Mouse (Mus musculus) large intestine, adult 2 months (tissue): ENCODE measurements around the gene Ttc30a1. TPM values are rescaled to one million over a fixed set of nuclear protein-coding genes. Genes with fewer than 3 reads are reported as not detected.
"Not testable (repeated sequence)": the region's sequence is repeated elsewhere in the genome, so short reads cannot be mapped to it uniquely, and the experiment has no call there.

Experiments
- DNase-seq: peaks from one replicate; pipeline ENCODE4 v3.0.0-alpha.2; 2012; ENCODE audit warnings: low read depth, low spot score
- WGBS: fragments of 180-500 bp; shearing (Covaris S2); methylation state at CpG from one replicate; pipeline ENCODE4 v1.1.7; 2018; 5-methylcytosine and 5-hydroxymethylcytosine counted together
- polyA plus RNA-seq: library from polyadenylated mRNA; depleted of rRNA; stranded (reverse); fragments of >200 nt; gene quantifications from 2 replicates; pipeline ENCODE4 v1.2.3, GENCODE M21; 2012; rRNA removed

Ttc30a1 gene
- polyA plus RNA-seq, 1 experiment = 1.8 TPM

GRCm38 (mm10) chr2:75938117-75939063 is 43.4 kb downstream of the Ttc30a1 start, which contains the start of gene Ttc30b:
Gene Ttc30b, minus strand, starts transcription at chr2:75938585.
- 3% methylated on average over 41 of the region's 42 CpGs for WGBS
- DNase-seq = peak; percentile 80

DNA sequence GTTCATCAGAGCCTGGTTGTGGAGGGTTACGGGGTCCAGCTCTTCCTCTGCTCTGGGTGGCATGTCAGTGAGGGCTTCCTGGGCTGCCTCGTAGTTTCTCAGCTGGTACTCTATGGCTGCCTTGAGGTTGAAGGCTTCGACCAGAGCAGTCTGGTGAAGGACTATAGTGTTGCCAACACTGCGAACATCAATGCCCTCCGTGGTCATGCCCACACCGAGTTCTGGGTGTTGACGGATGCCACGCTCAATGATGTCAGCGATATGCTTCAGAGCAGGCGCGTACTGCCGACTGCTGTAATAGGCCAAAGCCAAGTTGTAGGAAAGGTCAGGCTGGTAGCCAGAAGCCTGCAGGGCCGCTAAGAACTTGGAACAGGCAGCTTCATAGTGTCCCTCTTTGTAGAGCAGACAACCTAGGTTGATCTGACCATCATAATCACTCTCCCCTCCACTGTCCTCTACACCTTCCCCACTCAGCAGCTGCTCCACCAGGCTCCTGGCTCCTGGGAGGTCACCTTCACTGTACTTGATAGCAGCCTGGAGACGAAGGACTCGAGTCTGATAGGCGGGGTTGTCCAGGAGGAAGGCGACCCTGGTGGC is 44.1 kb downstream of the Ttc30a1 start:
- not testable (repeated sequence) for DNase-seq

DNA sequence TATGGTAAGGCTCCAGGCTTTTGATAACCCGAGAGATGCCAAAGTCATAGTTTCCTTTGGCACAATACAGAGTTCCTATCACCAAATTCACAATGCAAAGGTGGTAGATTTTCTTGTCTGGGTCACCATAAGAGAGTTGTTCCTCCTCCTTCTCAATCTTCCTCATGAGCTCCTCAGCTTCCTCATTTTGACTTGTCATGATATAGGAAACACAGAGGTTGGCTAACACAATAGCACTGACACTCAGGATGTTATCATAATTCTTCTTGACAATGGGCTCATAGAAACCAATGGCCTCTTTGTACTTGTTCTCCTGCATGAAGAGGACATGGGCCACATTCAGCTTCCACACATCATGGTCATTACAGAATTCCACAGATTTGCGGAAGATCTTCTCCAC is 45.1 kb downstream of the Ttc30a1 start:
- WGBS = 93% methylated on average over 2 of the region's 2 CpGs
- not testable (repeated sequence) for DNase-seq

More for the DNA sequence above, 44.1 kb downstream of the Ttc30a1 start:
- 67% methylated on average over 15 of the region's 17 CpGs for WGBS

GRCm38 (mm10) chr2:75933541-75933940 is 48.2 kb downstream of the Ttc30a1 start:
- no peak for DNase-seq

DNA sequence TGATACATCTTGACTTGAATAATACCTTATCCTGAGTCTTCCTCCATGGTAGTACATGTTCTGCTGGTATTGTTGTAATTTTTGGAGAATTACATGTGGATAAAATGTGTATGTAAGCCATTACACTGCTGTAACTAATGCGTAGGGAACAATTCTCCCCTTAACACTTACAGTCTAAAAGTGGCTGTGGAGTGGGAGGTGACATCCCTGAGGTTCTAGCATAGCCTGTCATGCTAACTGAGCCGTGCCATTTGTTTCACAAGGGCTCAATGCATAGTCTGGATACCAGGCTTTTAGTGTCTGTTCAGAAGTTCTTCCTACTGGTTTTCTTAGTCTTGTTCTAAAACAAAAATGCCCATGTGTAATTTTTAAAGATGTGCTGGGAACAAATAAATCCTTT is 50.8 kb downstream of the Ttc30a1 start:
- DNase-seq = no peak
- 90% methylated on average over 2 of the region's 2 CpGs for WGBS

More at GRCm38 (mm10) chr2:75933541-75933940, 48.2 kb downstream of the Ttc30a1 start:
- 16% methylated on average over 7 of the region's 7 CpGs for WGBS

GRCm38 (mm10) chr2:75929786-75930444 is 51.9 kb downstream of the Ttc30a1 start:
- WGBS = 77% methylated on average over 6 of the region's 6 CpGs
- DNase-seq = no peak

- 96% methylated on average over 2 of the region's 2 CpGs for WGBS
- no peak for DNase-seq
Measured at GRCm38 (mm10) chr2:75929141-75929540, 52.6 kb downstream of the Ttc30a1 start.

Other genes with a start within 250 kb of the Ttc30a1 start
- 3.4 and 4.3 TPM in 2 replicates for gene Agps, start 149.8 kb downstream of the Ttc30a1 start, polyA plus RNA-seq
- 3.1 and 4.7 TPM in 2 replicates for gene Ttc30b, start 43.4 kb downstream of the Ttc30a1 start, polyA plus RNA-seq
- 0.10 TPM in 2 replicates for gene Ttc30a2, start 3.8 kb downstream of the Ttc30a1 start, polyA plus RNA-seq